Mouse (Mus musculus): Measurements from ENCODE around the gene Trpc4. TPM values are rescaled to one million over a fixed set of nuclear protein-coding genes. Genes with fewer than 3 reads are reported as not detected.

Gene Trpc4
- total RNA-seq (2012; rRNA removed) (not detected in 2 replicates), total RNA-seq (2014; rRNA removed) (not detected in 2 replicates), polyA plus RNA-seq (2012; ENCODE audit: insufficient read length, low read depth) (not detected in 2 replicates)

DNA sequence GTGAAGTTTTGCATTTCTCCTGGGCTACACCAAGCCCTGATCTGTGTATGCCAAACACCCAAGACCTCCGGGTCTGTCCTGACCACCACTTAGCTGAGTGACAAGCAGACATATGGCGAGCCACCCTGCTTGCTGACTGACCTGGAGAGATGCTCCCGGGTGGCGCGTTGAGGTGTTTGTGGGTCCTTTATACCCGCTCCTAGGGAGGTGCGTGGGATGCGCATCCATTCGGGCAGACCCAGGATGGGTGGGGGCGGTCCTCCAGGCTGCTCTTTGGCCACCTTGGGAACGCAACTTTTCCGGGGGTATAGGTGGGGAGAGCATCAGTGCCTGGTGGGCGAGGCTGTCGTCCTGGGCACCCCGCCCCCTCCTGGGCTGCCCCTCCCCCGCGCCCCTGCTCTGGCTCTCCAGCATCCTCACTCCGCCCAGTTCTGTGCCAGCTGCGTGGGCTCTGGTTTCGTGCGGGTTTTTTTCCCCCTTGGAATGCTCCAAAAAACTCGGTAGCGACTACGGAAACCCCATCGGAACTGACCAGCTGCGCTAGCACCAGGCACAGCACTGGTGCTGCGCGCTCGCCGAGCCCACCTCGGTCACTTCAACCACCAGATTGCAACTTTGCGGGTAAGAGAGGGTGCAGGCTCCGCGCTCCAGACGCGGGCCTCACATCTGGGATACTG lies at the start of gene Trpc4:
TSS of gene Trpc4 (plus strand) at position 397 of the 677 bp plus-strand sequence.
- Histone ChIP-seq H3K9me3 (replicated peaks; ENCODE audit: low read length) (no peaks in the 10 kb centered on the region), H3K4me1 (ENCODE audit: control insufficient read depth in 1 of 2, insufficient read depth in 2 of 2) (no peaks in the 10 kb centered on the region), H3K4me3 (replicated peaks in 1 of 3; ENCODE audit: low read depth in 2 of 3, low read length in 2 of 3, poor library complexity in 1 of 3) (no peak within 1 kb of the TSS), H3K27ac (ENCODE audit: insufficient read depth, low read depth) (no peak within 1 kb of the TSS), H3K79me2 (replicated peaks; ENCODE audit: control insufficient read depth, extremely low read depth, insufficient read depth, poor library complexity, severe bottlenecking) (no peaks in the 10 kb centered on the region), H3K9ac (ENCODE audit: insufficient read depth, low read depth) (no peak within 1 kb of the TSS), H3K36me3 (replicated peaks in 1 of 2; ENCODE audit: control insufficient read depth in 1 of 2, insufficient read depth in 1 of 2, low read length in 1 of 2) (no peaks in the 10 kb centered on the region), H3K27me3 (replicated peaks) (no peaks in the 10 kb centered on the region), H3K4me2 (ENCODE audit: insufficient read depth, low read depth, poor library complexity, severe bottlenecking) (0 out of 2 replicates have a peak within 1 kb of the TSS, but pooled peaks have one; percentile 27)
- dilution Hi-C loops (cut with MboI; ENCODE audit: extremely low pct_ligation_motif_present, extremely low pct_unique_long_range_greater_than_20kb, low sequenced_read_pairs): no loop called here
- in situ Hi-C loops (cut with MboI; ENCODE audit: low pct_ligation_motif_present, low pct_unique_long_range_greater_than_20kb, low sequenced_read_pairs): loop anchor here (25.0 kb wide), 1 partner anchor 418 kb away; no protein-coding TSS in a partner anchor
- DNase-seq (ENCODE audit: extremely low read depth): no peak
- TF ChIP-seq RAD21 (IDR thresholded peaks at IDR 0.05; ENCODE audit: low read depth, low read length) (no peak), SIN3A (IDR thresholded peaks at IDR 0.05; ENCODE audit: low read length) (no peak), ETS1 (conservative IDR thresholded peaks at IDR 0.05; ENCODE audit: low read depth, low read length) (no peak), KAT2A (IDR thresholded peaks at IDR 0.05; ENCODE audit: insufficient replicate concordance, low read length) (no peak), TCF12 (IDR thresholded peaks at IDR 0.05; ENCODE audit: low read depth, low read length) (no peak), HCFC1 (IDR thresholded peaks at IDR 0.05; ENCODE audit: low read depth, low read length) (no peak), SMC3 (IDR thresholded peaks at IDR 0.05; ENCODE audit: low read depth, low read length) (no peak), CHD2 (IDR thresholded peaks at IDR 0.05; ENCODE audit: low read length) (no peak), BHLHE40 (IDR thresholded peaks at IDR 0.05; ENCODE audit: low read depth, low read length) (no peak), GABPA (IDR thresholded peaks at IDR 0.05; ENCODE audit: insufficient replicate concordance, low read depth, low read length) (no peak), USF1 (IDR thresholded peaks at IDR 0.05; ENCODE audit: low read depth, low read length) (no peak), NRF1 (IDR thresholded peaks at IDR 0.05; ENCODE audit: low read depth, low read length) (no peak), PAX5 (IDR thresholded peaks at IDR 0.05; ENCODE audit: low read length) (no peak), IRF4 (IDR thresholded peaks at IDR 0.05; ENCODE audit: low read depth, low read length) (no peak)

DNA sequence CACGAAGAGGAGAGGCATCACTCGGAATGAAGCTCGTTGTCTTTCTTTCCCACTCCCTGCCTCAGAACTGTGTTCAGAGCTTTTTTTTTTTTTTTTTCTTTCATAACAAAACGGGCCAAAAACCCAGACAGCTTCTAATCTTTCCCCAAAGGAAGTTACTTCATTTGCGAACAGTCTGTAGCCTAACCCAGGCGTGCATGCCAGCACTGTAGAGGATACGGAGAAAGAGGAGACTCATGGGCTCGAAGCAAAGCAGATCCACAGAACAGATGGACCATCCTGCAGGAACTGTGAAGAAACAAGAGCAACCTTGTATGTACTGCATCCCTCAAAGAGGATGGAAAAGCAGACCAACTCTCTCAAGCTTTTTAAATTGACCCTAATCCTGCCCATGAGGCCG lies 44.3 kb upstream of the Trpc4 start:
- dilution Hi-C loops (cut with MboI; ENCODE audit: extremely low pct_ligation_motif_present, extremely low pct_unique_long_range_greater_than_20kb, low sequenced_read_pairs) (no loop called here), in situ Hi-C loops (cut with MboI; ENCODE audit: low pct_ligation_motif_present, low pct_unique_long_range_greater_than_20kb, low sequenced_read_pairs) (no loop called here)
- H3K9me3 ChIP-seq (replicated peaks; ENCODE audit: low read length): no peaks in the 10 kb centered on the region
- TF ChIP-seq SMC3 (IDR thresholded peaks at IDR 0.05; ENCODE audit: low read depth, low read length) (no peak), NRF1 (IDR thresholded peaks at IDR 0.05; ENCODE audit: low read depth, low read length) (no peak), HCFC1 (IDR thresholded peaks at IDR 0.05; ENCODE audit: low read depth, low read length) (no peak), POLR2A (IDR thresholded peaks at IDR 0.05; ENCODE audit: low read depth, low read length) (no peak), ZC3H11A (IDR thresholded peaks at IDR 0.05; ENCODE audit: low read depth, low read length) (no peak), NELFE (IDR thresholded peaks at IDR 0.05; ENCODE audit: low read depth, low read length) (no peak), ETS1 (conservative IDR thresholded peaks at IDR 0.05; ENCODE audit: low read depth, low read length) (no peak), POLR2AphosphoS2 (IDR thresholded peaks at IDR 0.05; ENCODE audit: low read depth, low read length) (no peak), BHLHE40 (IDR thresholded peaks at IDR 0.05; ENCODE audit: low read depth, low read length) (no peak), ZMIZ1 (IDR thresholded peaks at IDR 0.05; ENCODE audit: low read depth, low read length) (no peak), USF1 (IDR thresholded peaks at IDR 0.05; ENCODE audit: low read depth, low read length) (no peak), MYC (IDR thresholded peaks at IDR 0.05; ENCODE audit: low read depth, low read length) (no peak), CHD1 (IDR thresholded peaks at IDR 0.05; ENCODE audit: low read depth, low read length) (no peak)
- H3K36me3 ChIP-seq (replicated peaks in 1 of 2; ENCODE audit: control insufficient read depth in 1 of 2, insufficient read depth in 1 of 2, low read length in 1 of 2): no peaks in the 10 kb centered on the region
- no peaks in the 10 kb centered on the region for H3K79me2 ChIP-seq (replicated peaks; ENCODE audit: control insufficient read depth, extremely low read depth, insufficient read depth, poor library complexity, severe bottlenecking)
- H3K4me2 ChIP-seq (ENCODE audit: insufficient read depth, low read depth, poor library complexity, severe bottlenecking): no peak overlapping the region
- no peak for DNase-seq (ENCODE audit: extremely low read depth)
- H3K27ac ChIP-seq (ENCODE audit: insufficient read depth, low read depth): no peak overlapping the region
- no peak overlapping the region for H3K9ac ChIP-seq (ENCODE audit: insufficient read depth, low read depth)
- H3K4me3 ChIP-seq (replicated peaks in 1 of 3; ENCODE audit: low read depth in 2 of 3, low read length in 2 of 3, poor library complexity in 1 of 3): no peak overlapping the region
- no peaks in the 10 kb centered on the region for H3K27me3 ChIP-seq (replicated peaks)
- H3K4me1 ChIP-seq (ENCODE audit: control insufficient read depth in 1 of 2, insufficient read depth in 2 of 2): no peaks in the 10 kb centered on the region
